Mouse (Mus musculus): Measurements from ENCODE around the gene Pcyt2. TPM values are rescaled to one million over a fixed set of nuclear protein-coding genes. Genes with fewer than 3 reads are reported as not detected.
"Not testable (repeated sequence)": the region's sequence is repeated elsewhere in the genome, so short reads cannot be mapped to it uniquely, and the experiment has no call there.

Gene Pcyt2
- total RNA-seq, 2 experiments from 2014 or later: 144 to 150 TPM

DNA sequence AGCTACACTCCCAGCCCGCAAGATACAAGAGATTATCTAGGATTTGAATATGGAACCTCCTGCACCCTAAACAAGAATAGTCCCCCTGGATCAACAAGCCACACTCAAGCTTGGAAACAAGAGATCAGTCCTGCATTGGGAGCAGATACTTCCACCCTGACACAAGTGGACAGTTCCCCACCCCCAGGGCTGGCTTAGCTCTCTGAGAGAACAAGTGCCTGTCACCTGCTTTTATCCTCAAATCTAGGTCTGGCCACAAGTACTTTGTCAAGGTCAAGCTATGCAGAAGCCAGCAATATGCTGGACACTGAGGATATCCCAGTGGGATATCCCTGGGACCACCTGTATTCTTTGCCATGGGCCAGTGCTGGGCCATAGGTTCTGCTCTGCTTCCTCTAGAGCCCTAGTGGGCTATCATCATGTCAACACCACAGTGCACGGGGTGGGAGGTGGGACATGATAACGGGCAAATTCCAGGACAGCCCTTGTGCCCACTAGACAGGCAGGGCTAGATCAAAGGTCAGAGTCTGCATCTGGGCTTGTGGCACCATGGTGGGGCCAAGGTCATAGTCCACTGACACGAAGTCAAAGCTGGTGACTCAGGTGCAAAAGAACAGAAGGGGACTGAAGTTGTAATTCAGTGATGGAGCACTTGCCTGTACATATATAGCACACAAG, 980 bp downstream of the Pcyt2 start:
- no peak for DNase-seq

- no peak for DNase-seq
Measured at GRCm38 (mm10) chr11:120615606-120616203, 2.0 kb downstream of the Pcyt2 start.

GRCm38 (mm10) chr11:120615167-120615566, 2.6 kb downstream of the Pcyt2 start:
- DNase-seq: no peak

GRCm38 (mm10) chr11:120613976-120614375, 3.8 kb downstream of the Pcyt2 start:
- DNase-seq: no peak

GRCm38 (mm10) chr11:120613481-120613972, 4.2 kb downstream of the Pcyt2 start:
- DNase-seq: no peak

GRCm38 (mm10) chr11:120612763-120613162, 5.0 kb downstream of the Pcyt2 start:
- DNase-seq: peak; percentile 87

- no peak for DNase-seq
Measured at GRCm38 (mm10) chr11:120610477-120611046, 7.2 kb downstream of the Pcyt2 start.

- peak; percentile 63 for DNase-seq
Measured at GRCm38 (mm10) chr11:120609250-120609649, 8.5 kb downstream of the Pcyt2 start.

DNA sequence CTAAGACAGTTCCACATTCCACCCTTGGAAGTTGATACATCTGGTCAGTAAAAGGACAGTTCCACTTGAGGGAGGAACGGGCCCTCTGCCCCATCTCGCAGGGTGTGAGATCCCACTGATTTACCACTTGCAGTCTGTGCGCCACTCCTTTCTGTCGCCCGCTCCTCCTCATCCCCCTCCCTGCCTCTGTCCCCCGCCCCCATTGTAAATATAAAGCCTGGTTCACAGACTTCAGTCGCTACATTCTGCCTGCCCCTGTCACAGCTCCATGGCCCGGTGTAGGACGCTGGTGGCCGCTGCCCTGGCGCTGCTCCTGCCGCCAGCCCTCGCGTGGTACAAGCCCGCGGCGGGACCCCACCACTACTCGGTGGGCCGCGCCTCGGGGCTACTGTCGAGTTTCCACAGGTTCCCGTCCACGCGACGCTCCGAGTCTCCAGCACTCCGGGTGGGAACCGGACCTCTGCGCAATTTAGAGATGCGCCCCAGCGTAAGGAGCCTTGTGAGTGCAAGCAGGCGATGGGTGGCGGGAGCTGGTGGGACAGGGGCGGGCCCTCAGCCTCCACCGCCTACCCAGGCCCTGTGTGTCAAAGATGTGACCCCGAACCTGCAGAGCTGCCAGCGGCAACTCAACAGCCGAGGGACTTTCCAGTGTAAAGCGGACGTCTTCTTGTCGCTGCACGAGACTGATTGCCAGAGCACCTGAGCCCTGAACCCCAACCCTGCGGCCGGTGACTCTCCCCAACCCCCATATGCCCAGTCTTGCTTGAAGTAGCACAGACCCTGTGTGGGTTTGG, 9.3 kb downstream of the Pcyt2 start, which contains the start of gene Npb:
Gene Npb (plus strand): TSS at position 237 of the 794 bp plus-strand sequence.
- no peak for DNase-seq

DNA sequence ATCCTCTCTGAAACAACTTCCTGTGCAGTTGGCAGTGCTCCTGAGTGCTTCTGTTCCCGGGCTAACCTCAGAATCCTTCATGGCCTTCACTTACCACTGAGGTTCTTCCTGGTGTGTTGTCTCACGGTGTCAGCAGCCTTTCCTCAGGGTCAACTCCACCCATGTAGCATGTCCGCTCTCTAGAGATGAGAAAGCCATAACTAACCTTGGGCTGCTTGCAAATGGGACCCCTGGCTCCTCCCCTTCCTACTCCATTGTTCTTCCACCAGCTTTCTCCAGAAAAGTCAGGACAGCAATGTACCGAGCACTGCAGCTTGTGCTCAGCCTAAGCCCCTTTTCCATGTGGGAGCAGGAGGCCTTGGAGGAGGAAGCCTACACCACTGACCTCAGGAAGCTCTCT, 11.0 kb downstream of the Pcyt2 start:
- DNase-seq: no peak

GRCm38 (mm10) chr11:120605667-120606066, 12.1 kb downstream of the Pcyt2 start:
- DNase-seq: no peak

DNA sequence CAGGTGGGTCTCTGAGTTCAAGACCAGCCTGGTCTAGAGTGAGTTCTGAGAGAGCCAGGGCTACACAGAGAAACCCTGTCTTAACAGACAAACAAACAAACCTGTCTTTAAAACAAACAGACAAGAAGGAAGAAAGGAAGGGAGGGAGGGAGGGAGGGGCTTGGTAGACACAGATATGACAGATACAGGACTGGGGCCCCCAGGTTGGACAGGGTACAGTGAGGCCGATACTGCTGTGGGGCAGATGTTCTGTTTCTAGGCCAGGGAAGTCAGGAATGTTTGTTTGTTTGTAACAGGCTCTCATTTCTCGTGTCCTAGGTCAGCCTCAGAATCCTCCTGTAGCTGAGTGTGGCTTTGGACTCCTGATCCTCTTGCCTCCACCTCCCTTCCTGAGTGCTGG, 14.2 kb downstream of the Pcyt2 start:
- DNase-seq: no peak

DNA sequence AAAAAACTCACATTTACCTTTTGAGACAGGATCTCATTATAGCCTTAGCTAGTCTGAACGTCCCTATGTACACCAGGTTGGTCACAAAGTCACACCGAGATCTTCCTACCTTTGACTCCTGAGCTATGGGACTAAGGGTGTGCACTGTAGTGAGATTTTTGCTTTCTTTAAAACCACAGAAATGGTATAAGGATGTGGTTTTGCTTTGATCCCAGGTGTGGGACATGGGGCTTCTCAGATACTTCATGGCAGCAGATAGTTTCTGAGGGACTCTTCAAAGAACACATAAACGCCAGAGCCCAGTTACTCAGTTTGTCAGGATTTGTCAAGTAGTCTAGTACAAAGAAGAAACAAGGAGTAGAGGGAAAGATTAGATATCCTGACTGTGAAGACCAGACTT, 17.0 kb downstream of the Pcyt2 start:
- no peak for DNase-seq

DNA sequence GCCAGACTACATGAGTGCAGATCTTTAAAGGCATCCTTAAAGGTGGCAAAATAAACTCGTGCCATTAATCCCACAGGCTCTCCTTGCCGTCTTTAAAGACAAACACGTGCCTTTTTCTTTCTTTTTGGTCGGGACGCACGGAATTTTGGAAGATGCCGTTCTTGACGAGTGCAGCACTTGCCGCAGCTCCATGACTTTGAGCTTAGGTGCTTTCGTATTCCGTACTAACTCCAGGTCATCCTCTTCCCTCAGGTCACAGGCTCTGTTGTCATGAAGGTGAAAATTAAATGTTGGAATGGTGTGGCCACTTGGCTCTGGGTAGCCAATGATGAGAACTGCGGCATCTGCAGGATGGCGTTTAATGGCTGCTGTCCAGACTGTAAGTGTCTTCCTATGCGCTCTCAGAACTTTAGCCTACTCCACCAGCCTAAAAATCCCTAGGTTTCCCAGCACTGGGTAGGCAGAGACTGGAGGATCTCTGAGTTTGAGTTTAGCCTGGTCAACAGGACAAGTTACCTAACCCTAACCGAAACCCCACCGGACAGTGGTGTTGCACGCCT, 18.7 kb downstream of the Pcyt2 start:
- DNase-seq: no peak

GRCm38 (mm10) chr11:120598283-120598989, 19.3 kb downstream of the Pcyt2 start, which contains the start of the genes Alyref and Anapc11:
Gene Alyref, minus strand, starts transcription at chr11:120598365.
Gene Anapc11, plus strand, starts transcription at chr11:120598421.
- DNase-seq: peak; percentile 96

GRCm38 (mm10) chr11:120597240-120598235, 20.2 kb downstream of the Pcyt2 start:
- no peak for DNase-seq

DNA sequence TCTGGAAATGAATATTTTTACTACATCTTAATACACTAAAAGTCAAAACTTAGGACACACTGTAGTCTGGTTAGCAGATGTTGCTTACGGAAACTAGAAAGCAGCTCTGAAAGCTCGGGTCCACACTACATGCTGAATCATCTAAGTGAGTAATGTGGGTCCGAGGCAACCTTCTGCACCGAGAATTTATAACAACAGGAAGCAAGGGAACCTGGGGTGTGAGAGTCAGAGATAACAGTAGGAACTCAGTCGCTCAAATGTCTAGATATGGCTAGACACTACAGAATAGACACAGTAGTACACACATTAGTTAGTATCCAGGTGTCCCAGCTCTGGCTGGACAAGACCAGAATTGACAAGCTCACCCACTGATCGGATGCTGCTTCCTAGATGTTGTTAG, 29.2 kb downstream of the Pcyt2 start:
- DNase-seq: no peak

GRCm38 (mm10) chr11:120583937-120584336, 33.8 kb downstream of the Pcyt2 start:
- no peak for DNase-seq

DNA sequence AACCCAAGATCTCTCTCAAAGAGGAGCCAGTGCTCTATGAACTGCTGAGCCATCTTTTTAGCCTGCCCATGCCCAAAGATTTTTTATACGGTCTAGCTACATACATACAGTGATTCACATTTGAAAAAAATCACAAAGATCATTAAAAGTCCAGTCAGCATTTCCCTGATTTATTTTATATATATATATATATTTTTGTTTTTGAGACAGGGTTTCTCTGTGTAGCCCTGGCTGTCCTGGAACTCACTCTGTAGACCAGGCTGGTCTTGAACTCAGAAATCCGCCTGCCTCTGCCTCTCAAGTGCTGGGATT, 34.8 kb downstream of the Pcyt2 start:
- DNase-seq: not testable (repeated sequence)

- peak; percentile 49 for DNase-seq
Measured at GRCm38 (mm10) chr11:120582268-120582981, 35.3 kb downstream of the Pcyt2 start.
